In genomic region chr1:158207620-158208019, GRCm38 (mm10) we compare ENCODE assay signal across 26 mouse cellular contexts.
DNase-seq lines count a peak whose midpoint lies in the region; ATAC-seq and TF ChIP-seq lines count a peak whose summit lies in the region.
"Had no signal": no experiment of that assay in that cellular context is flagged by ENCODE, and none has a peak within 500 bp of the region (broad histone marks: within the 10 kb centered on the region; RNA-seq: fewer than 3 reads in every experiment).

No protein-coding gene starts in this region.

- no peaks in the 10 kb centered on the region for H3K4me1 ChIP-seq in CH12.LX (ENCODE audit: control insufficient read depth in 1 of 2, insufficient read depth in 2 of 2)
- H3K4me1 ChIP-seq: embryonic facial prominence, embryonic 10.5 days; forebrain, embryonic 12.5 days; heart, embryonic 10.5 days; intestine, embryonic 15.5 days had no signal

- dilution Hi-C loops in CH12.LX (cut with MboI; ENCODE audit: extremely low pct_ligation_motif_present, extremely low pct_unique_long_range_greater_than_20kb, low sequenced_read_pairs), result no loop called here

- TF ChIP-seq CTCF in layer of hippocampus, adult 2 months (conservative IDR thresholded peaks at IDR 0.05), result peak; percentile 40
- TF ChIP-seq CTCF in CH12.LX (conservative IDR thresholded peaks at IDR 0.05 in 1 of 2, IDR thresholded peaks at IDR 0.05 in 1 of 2; ENCODE audit: low read depth in 2 of 2, low read length in 2 of 2), result no peak

- no peaks in the 10 kb centered on the region for H3K36me3 ChIP-seq in CH12.LX (replicated peaks in 1 of 2; ENCODE audit: control insufficient read depth in 1 of 2, insufficient read depth in 1 of 2, low read length in 1 of 2)
- H3K36me3 ChIP-seq: embryonic facial prominence, embryonic 10.5 days; forebrain, embryonic 12.5 days; heart, embryonic 10.5 days; intestine, embryonic 15.5 days had no signal

- TF ChIP-seq POLR2A in CH12.LX (IDR thresholded peaks at IDR 0.05; ENCODE audit: low read depth, low read length), result no peak

- H3K79me2 ChIP-seq in CH12.LX (replicated peaks; ENCODE audit: control insufficient read depth, extremely low read depth, insufficient read depth, poor library complexity, severe bottlenecking), result no peaks in the 10 kb centered on the region

- H3K9me3 ChIP-seq in CH12.LX (replicated peaks; ENCODE audit: low read length), result no peaks in the 10 kb centered on the region
- H3K9me3 ChIP-seq: embryonic facial prominence, embryonic 10.5 days; forebrain, embryonic 12.5 days; heart, embryonic 10.5 days; intestine, embryonic 15.5 days had no signal

- DNase-seq in layer of hippocampus, adult 2 months (ENCODE audit: low spot score in 2 of 2), result no peak
- DNase-seq in layer of hippocampus, adult 9-10 months (ENCODE audit: low spot score), result no peak
- DNase-seq in CH12.LX (ENCODE audit: extremely low read depth), result no peak
- peak; percentile 13 for DNase-seq in MN1 (ENCODE audit: low spot score)
- DNase-seq in cerebellum, adult 18-20 months, result no peak
- DNase-seq in layer of hippocampus, adult 18-20 months (ENCODE audit: low spot score in 2 of 2), result no peak
- DNase-seq: adrenal gland, postnatal 10 days; B cell, adult 2 months; cerebellum, adult 11-12 months; cerebellum, adult 9-11 months; cerebellum, postnatal 36 days; forebrain, postnatal 0 days; gastrocnemius, adult 2 months; gastrocnemius, postnatal 25 days; heart, postnatal 10 days; heart, postnatal 4 days; kidney, adult 18-20 months had no signal

- H3K27me3 ChIP-seq in CH12.LX (replicated peaks), result no peaks in the 10 kb centered on the region
- H3K27me3 ChIP-seq: forebrain, embryonic 12.5 days; intestine, embryonic 15.5 days had no signal

- no peak overlapping the region for H3K27ac ChIP-seq in layer of hippocampus, adult 2 months
- H3K27ac ChIP-seq in CH12.LX (ENCODE audit: insufficient read depth, low read depth), result no peak overlapping the region
- H3K27ac ChIP-seq: embryonic facial prominence, embryonic 10.5 days; forebrain, embryonic 12.5 days; gastrocnemius, adult 2 months; heart, embryonic 10.5 days; hindbrain, embryonic 14.5 days; intestine, embryonic 15.5 days had no signal

- H3K4me2 ChIP-seq in CH12.LX (ENCODE audit: insufficient read depth, low read depth, poor library complexity, severe bottlenecking), result no peak overlapping the region
- H3K4me2 ChIP-seq: forebrain, embryonic 12.5 days; hindbrain, embryonic 14.5 days; intestine, embryonic 15.5 days had no signal

- TF ChIP-seq EP300 in CH12.LX (IDR thresholded peaks at IDR 0.05; ENCODE audit: low read length), result no peak

- H3K4me3 ChIP-seq in layer of hippocampus, adult 2 months, result no peak overlapping the region
- no peak overlapping the region for H3K4me3 ChIP-seq in CH12.LX (replicated peaks in 1 of 3; ENCODE audit: low read depth in 2 of 3, low read length in 2 of 3, poor library complexity in 1 of 3)
- H3K4me3 ChIP-seq: embryonic facial prominence, embryonic 10.5 days; erythroblast, embryonic 14.5 days; forebrain, embryonic 12.5 days; gastrocnemius, adult 2 months; heart, embryonic 10.5 days; intestine, embryonic 15.5 days had no signal

- TF ChIP-seq RAD21 in CH12.LX (IDR thresholded peaks at IDR 0.05; ENCODE audit: low read depth, low read length), result peak; percentile 9; the same call in 1 of the 2 replicates

- no peak overlapping the region for H3K9ac ChIP-seq in CH12.LX (ENCODE audit: insufficient read depth, low read depth)
- H3K9ac ChIP-seq: forebrain, embryonic 12.5 days; forebrain, postnatal 0 days; hindbrain, embryonic 14.5 days; intestine, embryonic 15.5 days had no signal

- ATAC-seq in megakaryocyte progenitor cell, adult 5-6 weeks (replicated peaks; ENCODE audit: poor library complexity), result peak; percentile 71
- no peak for ATAC-seq in megakaryocyte, adult 5-6 weeks (ENCODE audit: poor library complexity, severe bottlenecking)
- ATAC-seq: CD4-positive, CD25-positive, alpha-beta regulatory T cell, adult 4 months; forebrain, postnatal 0 days; intestine, embryonic 15.5 days had no signal

- in situ Hi-C loops in CH12.LX (cut with MboI; ENCODE audit: low pct_ligation_motif_present, low pct_unique_long_range_greater_than_20kb, low sequenced_read_pairs), result no loop called here

TF ChIP-seq in CH12.LX, 34 proteins besides CTCF, POLR2A, EP300 and RAD21:
- no peak for TF ChIP-seq JUND (conservative IDR thresholded peaks at IDR 0.05; ENCODE audit: low read depth, low read length)
- TF ChIP-seq NELFE (IDR thresholded peaks at IDR 0.05; ENCODE audit: low read depth, low read length), result no peak
- no peak for TF ChIP-seq MEF2A (IDR thresholded peaks at IDR 0.05; ENCODE audit: borderline replicate concordance, low read depth, low read length)
- TF ChIP-seq MYC (IDR thresholded peaks at IDR 0.05; ENCODE audit: low read depth, low read length), result no peak
- TF ChIP-seq JUN (IDR thresholded peaks at IDR 0.05; ENCODE audit: insufficient read depth, low read depth, low read length), result no peak
